Mouse (Mus musculus) NIH3T3 (cell line): ENCODE results near the gene AV320801.
"Not testable (repeated sequence)": the region's sequence is repeated elsewhere in the genome, so short reads cannot be mapped to it uniquely, and the experiment has no call there.

Experiments
- DNase-seq: peaks from one replicate; pipeline ENCODE4 v3.0.0-alpha.2; 2012; ENCODE audit warnings: low read depth

The AV320801 gene

DNA sequence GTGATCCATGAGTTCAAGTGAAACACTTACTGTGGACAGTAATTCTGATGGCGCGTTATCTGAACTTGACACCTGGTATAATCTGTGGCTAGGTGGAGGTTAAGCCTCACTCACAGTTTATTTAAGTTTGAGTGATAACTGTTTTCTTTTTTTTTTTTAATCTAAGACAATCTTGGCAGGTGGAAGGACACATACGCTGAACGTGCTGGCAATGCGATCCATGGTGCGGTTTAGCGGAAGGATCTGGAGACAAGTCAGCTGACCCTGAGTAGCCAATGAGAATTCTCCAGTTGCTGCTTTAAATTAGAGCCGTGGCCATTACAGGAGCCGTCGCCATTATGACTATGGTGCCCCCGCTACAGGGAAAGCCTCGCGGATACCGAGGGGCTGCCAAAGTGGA is at the start of gene AV320801:
Gene AV320801, plus strand, starts transcription at position 301 of the 400 bp plus-strand sequence.
- not testable (repeated sequence) for DNase-seq

DNA sequence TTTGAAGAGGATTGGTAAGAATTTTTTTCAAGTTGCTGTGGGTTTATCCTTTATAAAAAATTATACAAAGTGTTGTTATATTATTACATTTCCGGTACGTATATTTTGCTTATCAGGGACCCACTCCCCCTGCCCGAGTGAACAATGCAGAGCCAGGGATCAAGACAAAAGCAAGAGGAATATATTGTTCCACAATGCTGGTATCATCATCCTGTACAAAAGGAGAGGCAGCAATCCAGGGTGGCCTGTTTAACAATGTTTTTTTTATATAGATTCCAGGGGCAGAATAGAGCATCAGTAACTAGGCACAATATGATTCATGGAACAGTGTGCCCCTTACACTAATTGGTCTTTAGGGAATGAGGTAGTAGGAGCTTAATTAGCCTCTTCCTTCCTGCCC is 30.2 kb upstream of the AV320801 start:
- not testable (repeated sequence) for DNase-seq

DNA sequence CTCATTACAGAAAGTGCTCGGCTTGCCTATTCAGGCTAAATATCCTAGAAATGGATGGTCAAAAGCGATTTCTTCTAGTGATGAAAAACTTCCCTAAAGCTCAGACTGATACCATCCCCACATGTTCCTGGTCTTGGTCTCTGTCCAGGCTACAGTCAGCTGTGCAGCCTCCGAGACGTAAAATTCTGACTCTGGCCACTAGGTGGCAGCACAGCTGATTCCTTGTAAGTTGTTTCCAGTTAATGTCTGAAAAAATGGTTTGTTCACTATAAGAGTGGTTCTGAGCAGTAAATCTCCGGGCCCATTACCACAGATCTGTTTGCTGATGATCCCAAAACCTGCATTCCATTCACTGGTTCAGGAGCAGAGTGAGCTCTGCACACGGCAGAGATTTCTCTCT is 12.5 kb upstream of the AV320801 start:
- DNase-seq = not testable (repeated sequence)

DNA sequence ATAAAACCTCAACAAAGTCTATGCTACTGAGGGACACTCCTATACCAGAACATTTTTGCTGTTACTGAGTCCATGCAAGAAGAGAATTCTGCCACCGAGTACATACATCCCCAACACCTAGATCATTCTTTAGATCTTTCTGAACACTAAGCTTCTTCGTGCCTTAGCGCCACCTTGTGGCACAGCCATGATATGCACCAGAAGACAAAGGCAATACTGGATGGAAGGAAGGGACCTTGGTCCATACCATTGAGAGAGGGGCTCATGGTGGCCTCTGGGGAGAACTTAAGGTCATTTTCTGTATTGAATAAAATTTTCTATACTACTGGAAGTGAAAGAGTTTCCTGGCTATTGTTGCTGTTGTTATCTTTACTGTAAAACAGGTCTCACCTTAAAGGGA is 11.2 kb upstream of the AV320801 start:
- DNase-seq = not testable (repeated sequence)
